Mouse (Mus musculus): ENCODE results near the gene Hmg20a.

The Hmg20a gene

DNA sequence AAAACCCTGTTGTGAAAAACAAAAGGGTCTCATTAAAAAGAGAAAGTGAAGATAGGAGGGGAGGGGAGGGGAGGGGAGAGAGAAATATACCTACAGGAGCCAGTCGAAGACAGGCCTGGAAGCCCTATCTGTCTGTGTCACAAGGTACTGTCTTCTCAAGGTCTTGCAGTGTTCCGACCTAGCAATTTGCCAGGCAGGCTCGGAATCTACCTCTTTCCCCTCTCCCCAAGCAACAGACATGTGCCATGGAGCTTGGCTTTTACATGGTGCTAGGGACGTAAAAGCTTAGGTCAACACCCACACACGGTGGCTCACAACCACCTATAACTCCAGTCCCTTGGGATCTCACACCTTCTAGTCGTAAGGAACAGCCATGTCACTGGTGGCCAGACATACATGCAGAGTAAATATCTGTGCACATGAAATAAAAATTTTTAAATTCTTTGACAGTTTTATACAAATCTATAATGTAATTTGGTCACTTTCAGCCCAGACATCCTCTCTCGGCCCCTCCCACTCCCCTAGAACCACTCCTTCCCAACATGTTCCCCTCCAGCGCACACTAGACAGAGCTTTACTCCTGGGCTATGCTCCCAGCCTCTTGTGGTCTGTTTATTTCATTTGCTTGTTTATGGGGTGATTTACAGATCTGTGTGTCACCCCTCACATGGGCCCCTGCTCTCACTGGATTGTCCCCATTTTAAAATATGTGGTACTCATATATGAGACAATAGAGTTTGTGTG, 81.1 kb downstream of the Hmg20a start:
- no peak for DNase-seq

DNA sequence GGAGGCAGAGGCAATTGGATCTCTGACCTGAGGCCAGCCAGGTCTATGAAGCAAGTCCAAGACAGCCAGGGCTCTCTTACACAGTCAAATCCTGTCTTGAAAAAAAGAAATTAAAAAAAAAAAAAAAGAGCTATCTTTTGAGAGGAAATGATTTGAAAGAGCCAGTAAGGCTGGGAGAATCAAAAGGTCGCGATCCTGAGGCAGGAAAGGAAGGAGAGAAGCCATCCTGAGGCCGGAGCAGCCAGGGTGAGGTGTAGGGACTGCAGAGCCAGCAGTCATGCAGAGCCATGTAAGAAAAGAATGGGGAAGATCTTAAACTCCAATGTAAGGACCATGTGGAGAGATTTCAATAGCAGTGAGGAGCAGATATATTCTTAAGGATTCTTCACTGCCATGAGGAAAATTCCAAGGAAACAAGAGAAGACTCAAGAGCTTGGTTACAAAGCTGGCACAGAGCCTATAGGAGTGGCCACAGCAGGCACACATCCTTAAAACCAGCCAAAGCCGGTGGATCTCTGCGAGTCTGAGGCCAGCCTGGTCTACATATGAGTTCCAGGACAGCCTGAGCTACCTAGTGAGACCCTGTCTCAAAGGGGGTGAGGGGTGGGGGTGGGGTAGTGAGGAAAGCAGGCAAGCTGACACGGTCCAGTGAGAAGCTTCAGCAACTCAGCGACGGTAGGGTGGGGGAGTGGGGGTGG, 82.6 kb downstream of the Hmg20a start:
- no peak for DNase-seq

DNA sequence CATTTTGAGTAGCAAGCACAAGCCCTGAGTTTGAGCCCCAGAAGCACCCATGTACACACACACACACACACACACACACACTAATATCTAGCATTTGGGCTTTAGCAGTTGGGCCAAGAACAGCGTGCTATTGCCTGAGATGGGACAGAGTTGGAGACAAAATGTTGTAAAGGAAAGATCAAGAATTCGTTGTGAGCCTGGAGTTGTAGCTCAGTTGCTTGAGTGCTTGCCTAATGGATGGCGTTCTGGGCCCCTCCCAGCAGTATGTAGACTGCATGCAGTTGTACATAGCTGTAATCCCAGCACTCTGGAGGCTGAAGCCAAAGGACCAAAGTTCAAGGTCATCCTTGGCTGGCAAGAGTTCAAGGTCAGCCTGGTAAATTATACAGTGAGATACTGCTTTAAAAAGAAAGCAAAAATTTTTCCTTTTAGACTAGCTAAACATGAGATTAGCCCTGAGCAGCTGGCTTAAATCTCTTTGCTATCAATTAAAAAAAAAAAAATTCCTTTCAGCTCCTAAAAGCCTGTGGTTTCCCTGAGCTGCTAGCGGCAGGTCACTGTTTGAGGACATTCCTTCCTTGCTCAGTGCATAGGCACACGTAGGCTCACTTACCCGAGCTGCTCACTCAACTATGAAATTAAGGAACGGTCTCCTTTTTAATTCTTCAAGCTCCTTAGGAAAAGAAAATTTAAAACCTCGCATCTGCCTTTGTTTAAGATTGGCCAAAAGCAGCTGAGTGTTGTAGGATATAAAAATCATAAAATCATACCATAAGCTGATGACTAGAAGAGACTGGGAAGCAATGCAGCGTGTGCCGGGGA, 83.5 kb downstream of the Hmg20a start:
- DNase-seq = no peak

DNA sequence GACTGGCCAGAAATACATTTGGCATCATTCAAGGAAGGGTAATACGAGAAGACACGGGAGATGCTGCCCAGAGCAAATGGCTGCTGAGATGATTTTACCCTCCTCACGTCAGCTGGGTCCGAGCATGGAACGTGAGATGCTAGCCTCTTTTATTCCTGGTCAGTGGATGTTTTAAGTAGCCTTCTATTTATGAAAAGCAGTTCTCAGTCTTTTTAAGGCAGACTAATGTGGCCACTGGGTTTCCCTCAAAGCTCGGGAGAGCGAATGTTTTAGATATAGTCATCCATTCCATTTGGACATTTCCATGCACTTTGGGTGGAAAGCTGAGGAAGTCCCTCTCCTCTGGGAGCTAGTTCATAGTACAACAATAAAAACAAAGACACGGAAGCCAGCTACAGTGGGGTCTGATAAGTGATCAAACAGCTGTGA, 84.1 kb downstream of the Hmg20a start:
- no peak for DNase-seq

DNA sequence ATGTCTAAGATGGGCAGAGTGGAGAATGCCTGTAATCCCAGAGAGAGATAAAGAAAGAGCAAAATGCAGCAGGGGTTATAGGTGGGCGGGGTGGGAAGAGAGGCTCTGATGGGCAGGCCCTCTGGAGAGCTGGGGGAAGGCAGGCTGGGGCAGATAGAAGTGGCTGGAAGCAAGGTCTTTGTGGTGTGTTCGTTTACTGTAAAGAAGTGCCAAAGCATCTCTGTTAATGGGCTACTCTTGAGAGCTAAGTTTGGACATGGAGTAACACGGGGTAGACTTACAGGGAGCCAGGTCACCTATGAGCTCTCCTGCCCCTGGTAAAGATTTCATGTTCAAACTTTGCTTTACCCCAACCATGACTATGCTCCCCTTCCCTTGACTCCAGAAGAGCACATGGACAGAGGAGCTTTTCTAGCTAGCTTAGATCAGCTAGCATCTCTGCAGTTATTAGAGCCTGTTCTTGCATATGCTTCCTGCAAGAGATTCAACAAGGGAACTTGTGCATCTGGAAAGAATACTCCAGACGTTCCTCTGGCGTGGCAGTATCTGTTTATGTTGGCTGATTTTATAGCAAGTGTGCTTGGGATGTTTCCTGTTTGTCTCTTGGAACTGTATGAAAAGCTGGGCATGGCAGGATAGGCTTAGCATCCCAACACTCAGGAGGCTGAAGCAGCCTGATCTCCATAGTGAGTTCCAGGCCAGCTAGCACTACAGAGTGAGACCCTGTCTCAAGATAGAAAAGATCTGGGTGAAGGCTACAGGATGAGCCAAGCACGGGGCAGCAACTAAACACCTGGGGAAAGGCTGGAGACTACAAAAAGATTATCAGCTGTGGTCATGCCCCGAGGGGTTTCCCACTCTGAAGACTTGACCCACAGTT, 85.5 kb downstream of the Hmg20a start:
- no peak for DNase-seq

- no peak for DNase-seq
Observed at GRCm38 (mm10) chr9:56504511-56504910, 86.1 kb downstream of the Hmg20a start.

DNA sequence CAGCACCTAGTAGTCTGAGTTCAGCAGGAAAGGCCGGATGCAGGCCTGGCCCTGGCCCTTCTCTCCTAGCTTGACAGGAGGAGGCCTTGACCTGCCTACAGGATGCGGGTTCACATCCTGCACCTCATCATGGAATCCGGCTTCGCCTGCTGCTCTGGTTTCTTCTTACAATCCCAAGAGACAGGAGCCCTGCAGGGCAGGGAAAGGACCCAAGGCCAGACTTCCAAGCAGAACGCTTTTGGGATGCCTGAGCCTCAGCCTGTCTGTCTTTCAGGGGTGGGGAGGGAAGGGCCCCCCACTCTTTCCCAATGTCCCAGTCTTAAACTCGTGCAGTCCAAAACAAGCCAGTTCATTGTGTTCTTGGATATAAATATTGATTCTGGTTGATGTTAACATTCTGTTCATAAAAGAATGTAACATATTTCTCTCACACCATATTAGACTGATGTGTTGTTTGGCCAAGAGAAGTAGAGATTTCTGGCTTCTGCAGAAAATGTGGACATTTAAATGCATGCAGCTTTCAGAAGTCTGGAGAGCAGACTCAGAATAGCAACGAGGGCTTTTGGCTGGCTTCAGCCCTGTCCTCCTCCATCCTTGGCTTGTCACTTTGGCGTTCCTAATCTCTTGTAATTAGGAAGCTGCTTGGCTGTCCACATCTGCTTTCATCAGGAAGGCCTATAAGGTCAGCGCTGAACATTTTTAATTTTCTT, 86.8 kb downstream of the Hmg20a start:
- peak; percentile 50 for DNase-seq

DNA sequence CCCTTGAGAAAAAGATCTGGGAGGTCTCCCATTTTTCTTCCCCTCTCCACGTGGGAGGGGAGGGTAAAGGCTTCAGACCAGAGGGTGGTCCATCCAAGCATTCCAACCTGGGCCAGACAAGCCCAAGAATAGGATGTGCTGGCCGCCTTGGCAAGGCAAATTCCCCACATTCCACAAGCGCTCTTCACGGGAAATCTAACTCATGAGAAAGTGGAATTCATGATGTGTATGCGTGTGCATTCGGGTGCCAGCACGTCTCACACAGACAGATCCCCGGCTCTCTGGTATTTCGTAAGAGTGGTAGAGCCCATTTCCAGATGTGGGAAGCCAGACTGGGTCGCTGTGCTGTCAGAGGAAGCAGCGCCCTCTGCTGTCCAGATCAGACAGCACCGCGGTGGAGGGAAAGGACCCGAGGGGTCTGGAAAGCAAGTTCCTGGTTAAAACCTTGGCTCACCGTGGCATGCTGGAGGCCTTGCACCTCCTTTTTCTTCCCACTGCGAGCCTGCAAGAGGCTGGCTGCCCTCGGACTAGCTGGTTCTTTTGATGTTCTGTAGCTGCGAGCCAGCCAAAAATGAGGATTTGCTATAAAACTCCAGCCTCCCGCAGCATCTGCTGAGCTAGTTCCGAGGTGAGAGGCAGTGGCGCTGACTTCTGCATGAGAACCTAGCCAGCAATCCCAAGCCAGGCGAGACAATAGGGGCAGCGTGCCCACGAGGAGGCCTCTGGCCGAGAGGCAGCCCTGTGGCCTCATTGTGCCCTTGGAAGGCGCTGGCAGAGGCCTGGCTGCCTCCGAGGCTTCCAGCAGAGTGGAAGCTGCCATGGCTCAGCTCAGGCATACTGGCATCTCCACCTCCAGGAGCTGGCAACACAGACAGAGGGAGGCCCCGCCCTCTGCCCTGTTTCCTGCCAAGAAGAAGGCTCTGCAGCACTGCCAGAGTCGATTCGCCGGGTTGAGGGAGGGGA, 87.7 kb downstream of the Hmg20a start:
- DNase-seq = peak; percentile 98

GRCm38 (mm10) chr9:56506931-56507681, 88.7 kb downstream of the Hmg20a start:
- DNase-seq = peak; percentile 59

DNA sequence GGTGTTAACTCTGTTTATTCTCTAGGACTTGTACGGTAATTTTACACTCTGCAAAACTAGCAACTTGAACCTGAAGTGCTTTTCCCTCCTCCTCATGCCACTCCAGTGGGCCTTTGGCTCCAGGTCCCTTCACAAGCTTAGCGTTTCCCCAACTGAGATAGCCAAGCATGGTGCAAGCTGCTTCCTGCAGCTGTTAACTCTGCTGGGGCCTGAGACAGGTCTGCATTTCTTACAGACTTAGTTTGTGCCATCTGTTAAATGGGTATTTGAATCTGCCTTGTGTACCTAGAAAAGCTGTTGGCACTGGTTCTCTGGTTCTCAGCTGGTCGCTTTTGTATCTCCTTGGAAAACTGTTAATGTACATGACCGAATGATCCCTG, 89.3 kb downstream of the Hmg20a start:
- no peak for DNase-seq

DNA sequence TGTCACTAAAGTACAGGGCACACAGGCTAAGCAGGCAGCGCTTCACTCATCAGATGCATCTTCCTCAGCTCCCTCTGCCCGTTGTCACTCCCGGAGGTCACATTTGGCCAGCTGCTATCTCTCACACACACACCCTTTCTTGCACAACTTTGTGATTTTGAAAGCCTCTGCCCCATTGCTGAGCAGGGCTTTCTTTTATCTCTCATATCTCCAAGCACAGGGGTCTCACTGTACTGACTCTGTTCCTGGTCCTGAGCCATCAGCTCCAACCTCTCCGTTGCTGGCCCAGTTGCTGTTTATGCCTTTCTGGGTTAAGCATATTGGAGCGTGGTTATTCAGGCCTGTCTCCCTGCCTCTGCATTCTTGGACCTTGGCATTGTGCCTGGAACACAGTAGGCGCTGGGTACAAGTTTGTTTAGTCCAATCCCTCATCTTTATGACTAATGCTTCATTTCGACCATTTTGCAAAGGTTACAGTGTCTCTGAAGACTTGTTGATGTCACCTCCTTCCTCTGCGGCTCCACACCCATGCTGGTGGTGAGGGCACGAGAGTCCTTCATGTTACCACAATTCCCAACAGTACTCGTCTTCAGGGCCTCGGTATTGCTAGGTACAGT, 90.5 kb downstream of the Hmg20a start:
- peak; percentile 41 for DNase-seq

- no peak for DNase-seq
Observed at GRCm38 (mm10) chr9:56510281-56510680, 91.9 kb downstream of the Hmg20a start.

- DNase-seq = no peak
Observed at GRCm38 (mm10) chr9:56512486-56512885, 94.1 kb downstream of the Hmg20a start.

DNA sequence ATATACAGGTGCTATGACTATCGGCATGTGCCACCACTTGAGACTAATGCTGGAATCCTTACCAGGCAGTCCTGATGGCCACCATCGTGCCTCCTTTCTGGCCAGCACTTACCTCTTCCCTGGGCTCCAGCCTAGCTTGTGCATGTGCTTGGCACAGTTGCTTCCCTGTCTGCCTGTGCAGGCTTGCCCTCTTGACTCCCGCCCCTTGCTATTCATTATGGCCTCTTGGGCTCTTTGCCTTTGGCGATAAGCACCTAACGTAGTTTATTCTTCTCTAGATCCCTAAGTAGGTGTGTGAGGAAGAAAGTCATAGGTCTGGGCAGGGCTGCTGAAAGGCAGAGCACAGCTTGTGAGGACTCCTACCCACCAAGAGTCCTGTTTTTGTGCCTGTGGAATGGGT, 96.7 kb downstream of the Hmg20a start:
- no peak for DNase-seq

- no peak for DNase-seq
Observed at GRCm38 (mm10) chr9:56516219-56516618, 97.8 kb downstream of the Hmg20a start.

DNA sequence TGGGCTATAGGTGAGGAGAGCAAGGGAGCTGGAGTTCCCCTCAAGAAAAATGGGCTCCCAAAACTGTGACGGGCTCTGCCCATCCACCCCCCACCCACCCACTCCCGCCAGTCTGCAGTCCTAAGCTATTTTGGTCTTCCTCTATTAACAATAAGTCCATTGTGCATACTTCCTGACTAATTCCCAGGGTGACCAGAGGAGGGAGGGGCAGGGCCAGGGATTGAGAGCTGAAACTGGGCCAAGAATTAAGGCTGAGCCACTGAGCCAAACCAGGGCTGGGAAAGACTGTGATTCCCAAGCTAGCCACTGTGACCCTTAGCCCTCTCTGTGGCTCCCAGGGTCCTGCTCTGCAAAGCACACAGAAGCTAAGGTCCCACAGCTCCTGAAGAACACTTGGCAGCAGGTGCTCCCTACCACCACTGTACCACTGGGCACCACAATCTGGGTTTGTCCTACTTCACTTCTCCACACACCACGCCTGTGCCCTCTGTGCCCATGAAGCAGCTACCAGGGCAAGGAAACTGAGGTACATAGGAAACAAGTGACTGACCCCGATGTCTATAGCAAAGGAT, 98.4 kb downstream of the Hmg20a start:
- DNase-seq = no peak

- no peak for DNase-seq
Observed at GRCm38 (mm10) chr9:56522281-56522680, 103.9 kb downstream of the Hmg20a start.

DNA sequence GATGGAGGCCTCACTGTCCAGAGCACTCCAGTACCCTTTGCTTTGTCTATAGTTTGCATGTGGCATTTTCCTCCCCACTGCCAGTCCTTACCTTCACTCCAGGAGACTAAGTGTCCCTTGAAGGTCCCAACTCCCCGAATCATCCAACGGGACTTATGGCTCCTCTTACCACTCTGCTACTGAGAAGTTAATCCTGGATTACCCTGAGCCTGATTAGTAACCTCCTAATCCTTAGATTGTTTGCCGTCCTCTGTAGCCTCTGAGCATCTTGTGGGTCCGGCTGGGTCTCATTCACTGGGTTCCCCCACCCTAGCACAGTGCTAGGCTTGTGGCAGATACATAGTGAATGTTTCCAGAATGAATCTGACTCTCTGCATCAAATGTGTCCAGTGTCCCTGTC, 109.5 kb downstream of the Hmg20a start:
- DNase-seq = no peak

DNA sequence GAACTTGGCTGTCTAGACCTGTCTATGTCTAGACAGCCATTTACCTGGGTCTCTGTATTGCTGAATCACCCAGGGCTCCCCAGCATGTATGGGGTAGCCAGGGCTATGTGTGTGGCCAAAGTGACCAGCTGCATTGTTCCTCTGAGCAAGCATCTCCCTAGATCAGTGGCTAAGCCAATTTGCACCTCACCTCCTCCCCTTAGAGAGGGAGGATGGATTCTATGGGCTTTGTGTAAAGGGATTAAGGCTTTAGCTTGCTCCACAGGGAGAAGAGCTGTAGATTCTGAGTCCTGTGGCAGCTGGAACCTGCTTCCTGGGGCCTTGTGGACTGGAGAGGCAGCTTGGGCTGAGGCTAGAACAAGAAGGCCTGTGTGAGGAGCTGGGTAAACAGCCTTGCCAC, 113.6 kb downstream of the Hmg20a start:
- DNase-seq = no peak

All from cerebellum, adult 11-12 months (tissue).